Mouse (Mus musculus) heart, postnatal 36 days (tissue): ENCODE measurements around the gene Cdon. TPM values are rescaled to one million over a fixed set of nuclear protein-coding genes. Genes with fewer than 3 reads are reported as not detected.

Experiments used
- DNase-seq, 2 experiments: peaks; one replicate each; pipeline ENCODE4 v3.0.0; 2021 to 2022
- intact Hi-C: fragments of 180-260 bp; cut with DNase I; formaldehyde crosslinking; loops from one replicate; pipeline ENCODE4 v1.15.1; 2025
- total RNA-seq, 2 experiments: library from RNA; stranded (reverse); gene quantifications; 2 replicates each; pipeline ENCODE4 v1.2.3; 2021

The Cdon gene
- total RNA-seq, 2 experiments from 2014 or later: 13.3 to 16.2 TPM

DNA sequence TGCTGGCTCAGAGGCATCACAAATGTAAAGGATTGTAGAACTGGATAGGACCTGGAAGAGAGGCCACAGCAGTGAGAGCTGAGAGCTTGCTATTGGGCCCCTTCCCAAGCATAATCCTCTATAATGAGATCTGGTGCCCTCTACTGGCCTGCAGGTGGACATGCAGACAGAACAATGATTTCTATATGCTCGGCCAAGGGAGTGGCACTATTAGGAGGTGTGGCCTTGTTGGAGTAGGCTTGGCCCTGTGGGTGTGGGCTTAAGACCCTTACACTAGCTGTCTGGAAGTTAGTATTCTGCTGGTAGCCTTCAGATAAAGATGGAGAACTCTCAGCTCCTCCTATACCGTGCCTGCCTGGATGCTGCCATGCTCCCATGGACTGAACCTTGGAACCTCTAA is 114.2 kb downstream of the Cdon start:
- DNase-seq: peak; percentile 47 to 52
- intact Hi-C loops: loop anchor here (1.0 to 5.0 kb wide), 3 partner anchors 113 to 333 kb away; partner anchors contain the start of genes Cdon, Srpr and Tirap

DNA sequence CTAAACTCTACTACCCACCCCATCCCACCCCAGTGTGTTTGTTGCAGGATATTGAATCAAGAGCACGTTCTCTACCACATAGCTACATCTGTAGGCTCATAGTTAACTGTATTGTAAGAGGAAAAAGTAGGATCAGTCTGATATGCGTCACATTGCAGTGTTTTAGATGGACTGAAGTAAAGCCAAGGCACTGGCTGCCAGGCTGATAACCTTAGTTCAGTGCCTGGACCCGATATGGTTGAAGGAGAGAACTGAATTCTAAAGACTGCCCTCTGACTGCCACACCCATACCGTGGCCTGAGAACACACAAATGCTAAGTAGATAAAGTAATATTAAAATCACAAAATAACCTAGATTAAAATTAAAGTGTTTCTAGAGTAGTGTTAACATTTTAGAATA is 114.9 kb downstream of the Cdon start:
- intact Hi-C loops: loop anchor here (1.0 to 5.0 kb wide), 3 partner anchors 114 to 334 kb away; partner anchors contain the start of genes Cdon, Srpr and Tirap
- DNase-seq: no peak

DNA sequence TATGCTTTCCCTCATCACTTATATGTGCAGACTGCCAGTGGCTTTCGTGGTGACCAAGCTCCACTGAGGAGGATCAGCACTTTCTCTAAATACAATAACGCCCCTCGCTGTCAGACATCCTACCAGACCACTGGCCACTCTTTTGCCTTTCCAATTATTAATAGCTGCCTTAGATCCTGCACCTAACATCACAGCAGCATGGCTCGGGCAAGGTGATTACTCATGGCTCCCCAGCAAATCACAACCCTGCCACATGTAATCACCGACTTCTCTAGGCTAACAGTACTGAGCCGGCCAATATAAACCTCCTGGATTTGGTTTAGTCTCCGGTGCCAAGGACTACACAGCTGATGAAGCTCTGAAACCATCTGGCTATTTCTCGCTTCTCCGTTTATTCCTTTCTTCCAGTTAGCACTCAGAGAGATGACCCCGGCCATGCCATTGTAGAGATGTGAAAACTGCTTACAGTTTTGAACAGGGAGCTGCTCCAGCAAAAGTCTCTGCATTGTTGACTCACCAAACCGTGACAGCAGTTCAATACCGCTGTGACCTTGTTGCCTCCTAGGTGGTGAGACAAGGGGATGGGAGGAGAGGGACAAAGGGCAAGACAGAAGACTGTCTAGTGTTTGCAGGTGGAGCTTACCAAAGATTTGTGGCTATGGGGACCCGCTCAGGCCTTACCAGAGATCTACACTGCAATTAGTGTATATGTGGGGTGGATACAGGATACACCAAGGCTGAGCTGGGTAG is 118.2 kb downstream of the Cdon start:
- intact Hi-C loops: loop anchor here (5.0 kb wide), 2 partner anchors 117 to 337 kb away; partner anchors contain the start of genes Cdon, Srpr and Tirap
- no peak for DNase-seq

DNA sequence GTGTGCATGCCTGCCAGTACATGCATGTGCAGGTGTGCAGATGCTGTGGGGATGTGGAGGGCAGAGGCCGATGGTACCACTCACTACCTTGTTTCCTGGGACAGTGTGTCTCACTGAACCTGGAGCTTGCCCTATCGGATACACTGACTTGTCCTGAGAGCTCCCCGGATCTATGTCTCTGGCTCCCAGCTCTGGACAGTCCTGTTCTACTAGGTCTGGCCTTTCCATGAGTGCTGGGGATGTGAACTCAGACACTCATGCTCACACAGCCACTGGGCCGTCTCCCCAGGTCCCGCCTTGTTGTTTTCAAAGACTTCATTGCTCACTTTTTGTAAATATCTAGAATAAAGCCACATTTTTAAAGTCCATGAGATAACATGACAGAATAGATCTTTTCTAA is 120.1 kb downstream of the Cdon start:
- no peak for DNase-seq
- intact Hi-C loops: loop anchor here (1.0 to 5.0 kb wide), 2 partner anchors 259 to 509 kb away; no protein-coding TSS in a partner anchor

DNA sequence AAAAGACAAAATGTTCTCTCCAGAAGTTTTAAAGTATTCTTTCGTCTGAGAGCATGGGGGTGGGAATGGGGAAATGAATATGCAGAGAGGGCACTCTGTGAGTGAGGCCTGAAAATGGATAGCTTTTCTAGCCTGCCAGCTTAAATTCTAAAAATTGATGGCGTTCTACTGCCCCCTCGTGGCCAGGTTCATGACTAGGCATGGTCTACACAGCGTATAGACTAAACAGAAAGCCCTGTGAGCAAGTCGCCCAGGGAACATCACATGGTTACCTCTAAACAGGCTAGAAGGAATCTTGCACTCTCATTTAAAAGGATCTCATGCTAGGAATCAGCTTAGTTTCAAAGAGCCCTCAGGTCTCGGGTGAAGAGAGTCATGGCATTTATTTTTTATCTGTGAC is 120.6 kb downstream of the Cdon start:
- DNase-seq: peak; percentile 74 to 86
- intact Hi-C loops: loop anchor here (1.0 to 5.0 kb wide), 2 partner anchors 259 to 509 kb away; no protein-coding TSS in a partner anchor

DNA sequence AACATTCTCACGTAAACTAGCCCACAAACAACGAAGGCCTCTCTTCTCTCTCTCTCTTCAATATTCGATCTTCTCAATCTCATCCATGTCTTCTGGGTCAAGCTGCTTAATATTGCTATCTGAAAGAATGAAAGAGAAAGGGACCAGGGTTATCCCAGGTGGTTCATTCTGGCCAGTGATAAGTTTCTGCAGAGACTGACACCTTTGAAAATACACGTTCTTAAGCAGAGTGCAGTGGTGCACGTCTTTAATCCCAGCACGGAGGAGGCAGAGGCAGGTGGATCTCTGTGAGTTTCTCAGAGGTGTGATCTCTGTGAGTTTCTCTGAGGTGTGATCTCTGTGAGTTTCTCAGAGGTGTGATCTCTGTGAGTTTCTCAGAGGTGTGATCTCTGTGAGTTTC is 121.0 kb downstream of the Cdon start:
- intact Hi-C loops: loop anchor here (1.0 to 5.0 kb wide), 2 partner anchors 260 to 510 kb away; no protein-coding TSS in a partner anchor
- DNase-seq: no peak

DNA sequence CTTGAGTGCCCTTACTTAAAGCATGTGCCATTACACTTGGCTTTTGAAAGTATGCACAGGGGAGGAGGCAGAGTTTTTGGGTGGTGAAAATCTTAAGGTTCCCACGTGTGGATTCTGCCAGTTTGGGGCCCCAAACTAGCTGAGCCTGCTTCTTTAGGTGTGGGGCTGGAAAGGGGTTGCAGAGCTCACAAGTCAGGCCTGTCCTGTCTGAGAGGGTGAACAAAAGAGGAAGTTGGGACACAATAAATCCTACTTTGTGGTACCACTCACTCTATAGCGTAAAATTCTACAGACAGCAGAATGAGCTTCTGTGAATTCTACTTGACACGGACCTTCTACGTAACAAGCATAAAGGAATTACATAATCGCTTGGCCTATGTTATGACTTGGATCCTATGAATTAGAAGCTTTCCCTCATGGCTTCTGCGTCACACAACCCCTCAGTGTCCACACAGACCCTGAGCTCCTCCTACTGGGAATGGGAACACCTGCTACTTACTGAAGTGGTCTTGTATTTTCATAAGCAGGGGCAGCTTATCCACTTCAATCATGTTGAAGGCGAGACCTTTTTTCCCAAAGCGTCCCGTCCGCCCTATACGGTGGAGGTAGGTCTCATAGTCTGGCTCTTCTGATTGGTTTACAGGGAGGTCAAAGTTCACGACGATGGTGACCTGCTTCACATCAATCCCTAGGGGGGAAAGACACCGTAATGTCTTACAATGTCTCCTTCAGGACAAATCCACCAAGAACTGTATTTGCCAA is 122.4 kb downstream of the Cdon start:
- intact Hi-C loops: loop anchor here (5.0 kb wide), 1 partner anchor 511 kb away; no protein-coding TSS in a partner anchor
- DNase-seq: no peak

DNA sequence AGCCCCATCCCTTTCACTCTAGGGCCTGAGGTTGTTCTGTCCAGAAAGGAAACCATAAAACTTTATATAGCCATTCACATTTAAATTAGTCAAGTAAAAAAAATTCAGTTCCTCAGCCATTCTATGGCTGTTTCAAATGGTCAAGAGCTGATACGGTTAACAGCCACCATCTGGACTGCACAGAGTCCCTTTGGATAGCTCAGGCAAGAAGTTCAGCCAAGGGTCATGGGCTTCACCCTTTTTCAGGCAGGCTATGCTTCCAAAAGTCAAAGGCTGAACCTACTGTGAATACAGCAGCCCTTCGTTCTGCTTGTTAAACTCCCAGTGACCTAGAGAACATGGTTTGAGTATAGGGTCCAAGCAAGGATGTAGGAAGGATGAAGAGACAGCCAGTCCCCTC is 123.7 kb downstream of the Cdon start:
- DNase-seq: no peak
- intact Hi-C loops: loop anchor here (5.0 kb wide), 1 partner anchor 512 kb away; no protein-coding TSS in a partner anchor

DNA sequence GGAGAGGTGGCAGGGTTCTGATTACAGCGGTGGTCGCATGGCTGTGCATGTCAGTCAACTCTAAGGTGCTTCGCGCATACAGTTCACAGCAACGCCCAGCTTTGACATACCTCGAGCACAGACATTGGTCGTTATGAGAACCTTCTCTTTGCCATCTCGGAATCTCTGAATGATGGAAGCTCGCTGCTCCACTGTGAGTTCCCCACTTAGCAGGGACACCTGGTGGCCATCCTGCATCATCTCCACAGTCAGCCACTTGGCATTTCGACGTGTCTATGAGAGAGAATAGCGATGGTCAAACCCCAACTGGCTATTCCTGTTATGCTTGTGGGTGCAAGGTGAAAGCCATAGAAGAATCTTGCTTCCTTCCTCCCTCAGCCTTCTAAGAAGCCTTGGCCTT is 124.8 kb downstream of the Cdon start:
- intact Hi-C loops: no loop called here
- no peak for DNase-seq

DNA sequence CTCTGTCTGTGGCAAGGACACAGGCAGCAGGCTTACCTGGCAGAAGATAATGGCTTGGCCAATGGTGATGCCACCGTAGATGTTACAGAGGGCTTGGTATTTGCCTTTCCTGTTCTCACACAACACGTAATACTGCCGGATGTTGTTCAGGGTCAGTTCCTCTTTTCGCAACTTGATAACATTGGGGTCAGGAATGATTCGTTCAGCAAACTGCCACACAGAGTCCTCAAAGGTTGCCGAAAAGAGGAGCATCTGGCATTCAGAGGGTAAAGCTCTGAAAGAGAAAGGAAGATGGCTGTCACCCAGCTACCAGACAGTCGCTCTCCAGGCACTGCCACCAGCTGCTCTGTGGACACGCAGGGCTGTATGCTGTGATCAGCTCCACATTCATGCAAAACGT is 125.8 kb downstream of the Cdon start:
- no peak for DNase-seq
- intact Hi-C loops: no loop called here

DNA sequence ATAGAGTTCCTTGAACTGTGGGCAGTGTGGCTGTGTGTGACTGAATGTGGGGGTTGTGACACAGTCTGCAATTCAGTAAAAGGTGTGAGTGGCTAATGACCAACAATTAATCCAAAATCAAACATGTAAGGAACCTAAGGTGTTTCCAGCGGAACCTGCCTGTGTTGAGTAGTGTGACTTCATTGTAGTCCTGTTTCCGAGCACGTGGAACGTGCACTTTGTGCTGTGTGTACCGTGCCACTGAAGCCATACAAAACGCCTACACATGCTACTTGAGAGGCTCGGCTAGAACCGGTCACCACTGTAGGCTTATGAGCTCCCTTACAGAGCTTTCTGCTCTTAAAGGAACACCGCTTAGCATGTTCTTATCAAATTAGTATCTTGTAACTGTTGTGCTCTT is 127.5 kb downstream of the Cdon start:
- intact Hi-C loops: no loop called here
- no peak for DNase-seq

DNA sequence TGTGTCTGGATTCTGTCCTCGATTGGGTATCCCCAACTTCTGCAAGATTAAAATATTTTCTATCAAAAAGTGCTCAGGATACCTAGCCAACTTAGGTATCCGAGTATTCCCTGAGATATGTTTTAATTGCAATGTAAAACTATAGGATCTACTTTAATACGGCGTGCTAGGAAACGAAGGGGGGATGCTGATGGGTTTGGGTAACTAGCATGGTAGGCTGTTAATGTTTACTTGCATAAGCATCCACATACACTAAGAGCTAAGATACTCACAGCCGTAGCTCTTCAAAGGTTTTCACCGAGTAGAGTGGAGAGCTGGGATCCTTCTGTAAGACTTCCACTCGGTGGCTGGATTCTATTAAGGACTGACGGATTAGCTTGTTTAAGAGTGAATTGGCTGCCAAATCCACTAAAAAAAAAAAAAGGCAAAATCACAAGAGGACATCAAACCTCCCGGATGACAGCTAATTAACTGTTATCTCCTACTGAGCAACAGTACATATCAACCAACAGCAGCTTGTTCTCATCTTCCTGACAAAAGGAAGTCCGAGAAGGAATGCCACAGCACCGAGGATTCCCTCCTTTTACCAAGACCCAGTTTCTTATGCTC is 135.7 kb downstream of the Cdon start:
- intact Hi-C loops: no loop called here

More for the DNA sequence above, 135.7 kb downstream of the Cdon start:
- DNase-seq: no peak

Other genes starting within 250 kb of the Cdon start
- gene Dcps, start 245.1 kb upstream of the Cdon start, total RNA-seq: 10 to 100 TPM; 17.3 to 17.8 TPM
- gene Srpr, start 221.0 kb upstream of the Cdon start, total RNA-seq: 10 to 100 TPM; 91.2 to 100.0 TPM
- gene Tirap, start 220.8 kb upstream of the Cdon start, total RNA-seq: 1 to 10 TPM; 6.5 to 6.6 TPM
- gene Foxred1, start 210.1 kb upstream of the Cdon start, total RNA-seq: 10 to 100 TPM; 85.5 to 91.0 TPM
- gene Fam118b, start 153.3 kb upstream of the Cdon start, total RNA-seq: 10 to 100 TPM; 13.4 to 17.1 TPM
- gene Rpusd4, start 153.3 kb upstream of the Cdon start, total RNA-seq: 10 to 100 TPM; 12.6 to 15.3 TPM
- gene Gm1113, start 97.1 kb downstream of the Cdon start, total RNA-seq: not detected
- gene Ddx25, start 137.4 kb downstream of the Cdon start, total RNA-seq: not detected
- gene Pus3, start 137.5 kb downstream of the Cdon start, total RNA-seq: 1 to 10 TPM; 6.6 to 6.7 TPM
- not detected for gene Pate2, start 149.2 kb downstream of the Cdon start, total RNA-seq
- gene Hyls1, start 149.3 kb downstream of the Cdon start, total RNA-seq: 1 to 10 TPM; 1.6 to 2.4 TPM
- not detected for gene Pate4, start 190.8 kb downstream of the Cdon start, total RNA-seq
- gene Pate3, start 227.1 kb downstream of the Cdon start, total RNA-seq: not detected